Mouse (Mus musculus): ENCODE data around the gene Bhlha9. TPM values are rescaled to one million over a fixed set of nuclear protein-coding genes. Genes with fewer than 3 reads are reported as not detected.

The Bhlha9 gene
- 2.4 and 4.8 TPM in 2 replicates for polyA plus RNA-seq (2021; fragmentation: Nextera tagmentation)
- long read RNA-seq, experiment 1, transcript Bhlha9-201 (1 exons, 1,207 nt): major isoform, 6 of 8 reads
- long read RNA-seq, experiment 1, partial matches to known transcripts: 0 of 8 reads
- long read RNA-seq, experiment 1, other reads (novel, unspliced or antisense): 2 of 8 reads
- long read RNA-seq, experiment 2, transcript Bhlha9-201 (1 exons, 1,207 nt): major isoform, 5 of 5 reads
- long read RNA-seq, experiment 2, partial matches to known transcripts: 0 of 5 reads
- long read RNA-seq, experiment 2, other reads (novel, unspliced or antisense): 0 of 5 reads

GRCm38 (mm10) chr11:76671871-76672475, at the start of gene Bhlha9:
TSS of gene Bhlha9 (plus strand) at chr11:76672470.

GRCm38 (mm10) chr11:76679508-76679907, 7.2 kb downstream of the Bhlha9 start, which contains the start of gene Trarg1:
TSS of gene Trarg1 (plus strand) at chr11:76679808.

Other genes starting within 250 kb of the Bhlha9 start
- 88.4 and 95.9 TPM in 2 replicates for gene Abr, start 50.2 kb upstream of the Bhlha9 start, polyA plus RNA-seq (2021; fragmentation: Nextera tagmentation)
- 0.69 TPM in 2 replicates for gene Trarg1, start 7.3 kb downstream of the Bhlha9 start, polyA plus RNA-seq (2021; fragmentation: Nextera tagmentation)
- gene Gosr1, start 91.1 kb downstream of the Bhlha9 start, polyA plus RNA-seq (2021; fragmentation: Nextera tagmentation): 14.7 and 26.9 TPM in 2 replicates
- 6.3 and 10.1 TPM in 2 replicates for gene Cpd, start 174.5 kb downstream of the Bhlha9 start, polyA plus RNA-seq (2021; fragmentation: Nextera tagmentation)
- gene Tmigd1, start 229.7 kb downstream of the Bhlha9 start, polyA plus RNA-seq (2021; fragmentation: Nextera tagmentation): not detected in 2 replicates